ENCODE assay signal across 28 mouse cellular contexts in genomic region chr17:84962046-84962445, GRCm38 (mm10). TPM values are rescaled to one million over a fixed set of nuclear protein-coding genes. Genes with fewer than 3 reads are reported as not detected.
DNase-seq lines count a peak whose midpoint lies in the region; ATAC-seq and TF ChIP-seq lines count a peak whose summit lies in the region.
"Had no signal": no experiment of that assay in that cellular context is flagged by ENCODE, and none has a peak within 500 bp of the region (broad histone marks: within the 10 kb centered on the region; RNA-seq: fewer than 3 reads in every experiment).

No protein-coding gene starts in this region.

- ATAC-seq in midbrain, embryonic 11.5 days (ENCODE audit: low FRiP score): no peak
- no peak for ATAC-seq in midbrain, embryonic 13.5 days
- ATAC-seq in hindbrain, postnatal 0 days: no peak
- ATAC-seq: forebrain, postnatal 0 days; intestine, postnatal 0 days; midbrain, embryonic 15.5 days had no signal

- H3K4me3 ChIP-seq in midbrain, embryonic 11.5 days (ENCODE audit: low read depth, low read length): no peak overlapping the region
- H3K4me3 ChIP-seq in midbrain, embryonic 13.5 days (replicated peaks): no peak overlapping the region
- no peak overlapping the region for H3K4me3 ChIP-seq in hindbrain, postnatal 0 days (ENCODE audit: low read length)
- H3K4me3 ChIP-seq: embryonic facial prominence, embryonic 10.5 days; embryonic facial prominence, embryonic 15.5 days; forebrain, embryonic 12.5 days; heart, embryonic 15.5 days; hindbrain, embryonic 12.5 days; lung, embryonic 15.5 days; midbrain, embryonic 15.5 days; stomach, embryonic 15.5 days had no signal

- H3K9ac ChIP-seq in midbrain, embryonic 11.5 days (ENCODE audit: low read length): no peak overlapping the region
- no peak overlapping the region for H3K9ac ChIP-seq in midbrain, embryonic 13.5 days (replicated peaks)
- no peak overlapping the region for H3K9ac ChIP-seq in hindbrain, postnatal 0 days (replicated peaks; ENCODE audit: low read length)
- H3K9ac ChIP-seq: embryonic facial prominence, embryonic 15.5 days; forebrain, embryonic 12.5 days; forebrain, postnatal 0 days; heart, embryonic 15.5 days; hindbrain, embryonic 12.5 days; lung, embryonic 15.5 days; midbrain, embryonic 15.5 days; stomach, embryonic 15.5 days had no signal

- no peaks in the 10 kb centered on the region for H3K36me3 ChIP-seq in midbrain, embryonic 11.5 days (ENCODE audit: control insufficient read depth, insufficient read depth, low read length)
- peaks cover 10% of the 10 kb centered on the region; the same call in 1 of the 2 replicates for H3K36me3 ChIP-seq in midbrain, embryonic 13.5 days
- H3K36me3 ChIP-seq in hindbrain, postnatal 0 days (ENCODE audit: insufficient read depth, low read length): no peaks in the 10 kb centered on the region
- H3K36me3 ChIP-seq: forebrain, embryonic 12.5 days; heart, embryonic 15.5 days; midbrain, embryonic 15.5 days; stomach, embryonic 15.5 days had no signal

- DNase-seq in heart, adult 11 months: peak; percentile 79
- DNase-seq in heart, postnatal 10 days: no peak
- DNase-seq in midbrain, embryonic 11.5 days (ENCODE audit: low spot score, missing footprints): peak; percentile 35
- peak; percentile 21 for DNase-seq in lung, postnatal 14 days
- no peak for DNase-seq in cerebellum, adult 8-10 months
- DNase-seq in hindbrain, postnatal 0 days (ENCODE audit: low spot score): no peak
- DNase-seq: adrenal gland, postnatal 36 days; cerebellum, adult 18-20 months; cerebellum, postnatal 14 days; forebrain, postnatal 0 days; heart, postnatal 36 days; kidney, adult 9 months; kidney, postnatal 10 days; layer of hippocampus, adult 9-11 months; right cerebral cortex, postnatal 25 days; thymus, adult 18-20 months; thymus, postnatal 25 days had no signal

- H3K4me2 ChIP-seq in midbrain, embryonic 11.5 days: no peak overlapping the region
- no peak overlapping the region for H3K4me2 ChIP-seq in midbrain, embryonic 13.5 days (replicated peaks)
- H3K4me2 ChIP-seq in hindbrain, postnatal 0 days (ENCODE audit: low read depth, low read length): no peak overlapping the region
- H3K4me2 ChIP-seq: embryonic facial prominence, embryonic 15.5 days; forebrain, embryonic 12.5 days; heart, embryonic 15.5 days; hindbrain, embryonic 12.5 days; liver, embryonic 11.5 days; lung, embryonic 15.5 days; midbrain, embryonic 15.5 days; stomach, embryonic 15.5 days had no signal

- WGBS in midbrain, embryonic 11.5 days: 87% methylated on average over 4 of the region's 4 CpGs
- WGBS in midbrain, embryonic 13.5 days: 87% methylated on average over 4 of the region's 4 CpGs
- 93% methylated on average over 4 of the region's 4 CpGs for WGBS in hindbrain, postnatal 0 days

- H3K27me3 ChIP-seq in midbrain, embryonic 11.5 days (ENCODE audit: control insufficient read depth, insufficient read depth, low read length): no peaks in the 10 kb centered on the region
- H3K27me3 ChIP-seq in midbrain, embryonic 13.5 days: no peaks in the 10 kb centered on the region
- no peaks in the 10 kb centered on the region for H3K27me3 ChIP-seq in hindbrain, postnatal 0 days (ENCODE audit: insufficient read depth, low read length)
- H3K27me3 ChIP-seq: embryonic facial prominence, embryonic 15.5 days; forebrain, embryonic 12.5 days; heart, embryonic 15.5 days; hindbrain, embryonic 12.5 days; lung, embryonic 15.5 days; midbrain, embryonic 15.5 days; stomach, embryonic 15.5 days had no signal

- intact Hi-C loops in heart, postnatal 10 days (cut with DNase I): no loop called here

- H3K27ac ChIP-seq in midbrain, embryonic 11.5 days (ENCODE audit: low read depth, low read length): no peak overlapping the region
- H3K27ac ChIP-seq in midbrain, embryonic 13.5 days: no peak overlapping the region
- no peak overlapping the region for H3K27ac ChIP-seq in hindbrain, postnatal 0 days
- H3K27ac ChIP-seq: embryonic facial prominence, embryonic 10.5 days; embryonic facial prominence, embryonic 15.5 days; forebrain, embryonic 12.5 days; heart, embryonic 15.5 days; hindbrain, embryonic 12.5 days; lung, embryonic 15.5 days; midbrain, embryonic 15.5 days; stomach, embryonic 15.5 days had no signal

- TF ChIP-seq CTCF in hindbrain, postnatal 0 days (IDR thresholded peaks at IDR 0.05; ENCODE audit: low read depth): no peak

- peaks cover 11% of the 10 kb centered on the region for H3K4me1 ChIP-seq in midbrain, embryonic 11.5 days (ENCODE audit: control insufficient read depth, insufficient read depth, low read length)
- peaks cover 26% of the 10 kb centered on the region for H3K4me1 ChIP-seq in midbrain, embryonic 13.5 days (replicated peaks)
- H3K4me1 ChIP-seq in hindbrain, postnatal 0 days (ENCODE audit: insufficient read depth, low read length): peaks cover 17% of the 10 kb centered on the region; the same call in 1 of the 2 replicates

- no peaks in the 10 kb centered on the region; the same call in 1 of the 2 replicates for H3K9me3 ChIP-seq in midbrain, embryonic 11.5 days (ENCODE audit: control insufficient read depth, low read length)
- H3K9me3 ChIP-seq in midbrain, embryonic 13.5 days: no peaks in the 10 kb centered on the region
- no peaks in the 10 kb centered on the region for H3K9me3 ChIP-seq in hindbrain, postnatal 0 days (ENCODE audit: low read length)
- H3K9me3 ChIP-seq: embryonic facial prominence, embryonic 10.5 days; embryonic facial prominence, embryonic 15.5 days; forebrain, embryonic 12.5 days; heart, embryonic 15.5 days; hindbrain, embryonic 12.5 days; lung, embryonic 15.5 days; midbrain, embryonic 15.5 days; stomach, embryonic 15.5 days had no signal

RNA-seq across cellular contexts. Expression of gene Ppm1b, which starts 5.5 kb away (rescaled TPM):
- total RNA-seq in heart, postnatal 10 days (2021): 10 to 100 TPM; 88.4 to 88.8 TPM
- polyA plus RNA-seq in midbrain, embryonic 11.5 days (2014; fragmentation: Nextera tagmentation; extraction: Ambion mirVana): 99.3 and 102 TPM in 2 replicates
- polyA plus RNA-seq in midbrain, embryonic 13.5 days (2015; fragmentation: Nextera tagmentation; extraction: Ambion mirVana): 95.8 and 101 TPM in 2 replicates
- total RNA-seq in hindbrain, postnatal 0 days (2014; rRNA removed): 48.1 and 49.1 TPM in 2 replicates
- polyA plus RNA-seq in hindbrain, postnatal 0 days (2015; fragmentation: Nextera tagmentation; extraction: Ambion mirVana): 61.8 and 62.6 TPM in 2 replicates

Comparison
In these comparisons a context has a peak if more than half of its experiments do, and no peak if none do; other contexts are left out.
1. DNase-seq: peak in heart, adult 11 months (single experiment), midbrain, embryonic 11.5 days (single experiment) and lung, postnatal 14 days (single experiment); none in heart, postnatal 10 days (0 of 2), cerebellum, adult 8-10 months (single experiment) and hindbrain, postnatal 0 days (single experiment).